27 mouse cellular contexts compared by ENCODE assay signal in genomic region chr3:98149881-98150280, GRCm38 (mm10). TPM values are rescaled to one million over a fixed set of nuclear protein-coding genes. Genes with fewer than 3 reads are reported as not detected.
A peak's percentile ranks its signal among the peaks of the same experiment; 100 is the strongest.
DNase-seq lines count a peak whose midpoint lies in the region; ATAC-seq and TF ChIP-seq lines count a peak whose summit lies in the region.
"Had no signal": no experiment of that assay in that cellular context is flagged by ENCODE, and none has a peak within 500 bp of the region (broad histone marks: within the 10 kb centered on the region; RNA-seq: fewer than 3 reads in every experiment).

No protein-coding gene starts in this region.

- ATAC-seq in midbrain, embryonic 11.5 days (ENCODE audit: low FRiP score): no peak
- no peak for ATAC-seq in forebrain, embryonic 11.5 days (replicated peaks; ENCODE audit: low FRiP score)
- ATAC-seq: activated CD4-positive, CD25-positive, alpha-beta regulatory T cell, adult 4 months; CD4-positive, CD25-positive, alpha-beta regulatory T cell, adult 4 months; forebrain, embryonic 13.5 days; forebrain, embryonic 15.5 days; forebrain, postnatal 0 days; Patski had no signal

- no peaks in the 10 kb centered on the region for H3K9me3 ChIP-seq in midbrain, embryonic 11.5 days (ENCODE audit: control insufficient read depth, low read length)
- no peaks in the 10 kb centered on the region for H3K9me3 ChIP-seq in midbrain, embryonic 10.5 days (replicated peaks)
- no peaks in the 10 kb centered on the region for H3K9me3 ChIP-seq in forebrain, embryonic 11.5 days (ENCODE audit: control insufficient read depth, low read length)
- H3K9me3 ChIP-seq: embryonic facial prominence, embryonic 10.5 days; embryonic facial prominence, embryonic 12.5 days; forebrain, embryonic 13.5 days; forebrain, embryonic 15.5 days had no signal

- no peak for TF ChIP-seq POLR2A in heart, adult 2 months (IDR thresholded peaks at IDR 0.05; ENCODE audit: insufficient read depth, low read depth, low read length)

- H3K27ac ChIP-seq in heart, adult 2 months: no peak overlapping the region
- no peak overlapping the region for H3K27ac ChIP-seq in midbrain, embryonic 11.5 days (ENCODE audit: low read depth, low read length)
- no peak overlapping the region for H3K27ac ChIP-seq in midbrain, embryonic 10.5 days (replicated peaks)
- H3K27ac ChIP-seq in forebrain, embryonic 11.5 days (ENCODE audit: low read depth, low read length): no peak overlapping the region
- H3K27ac ChIP-seq: embryonic facial prominence, embryonic 10.5 days; embryonic facial prominence, embryonic 12.5 days; forebrain, embryonic 13.5 days; forebrain, embryonic 15.5 days had no signal

- H3K27me3 ChIP-seq in heart, adult 2 months (ENCODE audit: control insufficient read depth, insufficient read depth, low read length): no peaks in the 10 kb centered on the region
- no peaks in the 10 kb centered on the region for H3K27me3 ChIP-seq in midbrain, embryonic 11.5 days (ENCODE audit: control insufficient read depth, insufficient read depth, low read length)
- H3K27me3 ChIP-seq in midbrain, embryonic 10.5 days (ENCODE audit: low read depth, poor library complexity, severe bottlenecking): no peaks in the 10 kb centered on the region
- no peaks in the 10 kb centered on the region for H3K27me3 ChIP-seq in forebrain, embryonic 11.5 days (ENCODE audit: control insufficient read depth, insufficient read depth, low read length)
- H3K27me3 ChIP-seq: CH12.LX; embryonic facial prominence, embryonic 12.5 days; forebrain, embryonic 13.5 days; forebrain, embryonic 15.5 days; Patski had no signal

- no peaks in the 10 kb centered on the region for H3K36me3 ChIP-seq in heart, adult 2 months (ENCODE audit: control insufficient read depth, insufficient read depth, low read length)
- H3K36me3 ChIP-seq in midbrain, embryonic 11.5 days (ENCODE audit: control insufficient read depth, insufficient read depth, low read length): peaks cover 14% of the 10 kb centered on the region
- peaks cover 59% of the 10 kb centered on the region for H3K36me3 ChIP-seq in midbrain, embryonic 10.5 days
- peaks cover 6% of the 10 kb centered on the region for H3K36me3 ChIP-seq in forebrain, embryonic 11.5 days (ENCODE audit: control insufficient read depth, insufficient read depth, low read length)
- H3K36me3 ChIP-seq: G1E had no signal

- H3K4me3 ChIP-seq in heart, adult 2 months: no peak overlapping the region
- H3K4me3 ChIP-seq in midbrain, embryonic 11.5 days (ENCODE audit: low read depth, low read length): no peak overlapping the region
- no peak overlapping the region for H3K4me3 ChIP-seq in midbrain, embryonic 10.5 days
- no peak overlapping the region for H3K4me3 ChIP-seq in forebrain, embryonic 11.5 days (ENCODE audit: low read depth, low read length)
- H3K4me3 ChIP-seq: embryonic facial prominence, embryonic 10.5 days; embryonic facial prominence, embryonic 12.5 days; forebrain, embryonic 13.5 days; forebrain, embryonic 15.5 days had no signal

- TF ChIP-seq EP300 in heart, adult 2 months (IDR thresholded peaks at IDR 0.05; ENCODE audit: insufficient read depth, low read depth, low read length): no peak

- peak; percentile 66 for DNase-seq in heart, adult 11 months
- no peak for DNase-seq in heart, adult 2 months
- DNase-seq in midbrain, embryonic 11.5 days (ENCODE audit: low spot score, missing footprints): peak; percentile 51
- DNase-seq in midbrain, embryonic 10.5 days (ENCODE audit: low spot score): no peak
- no peak for DNase-seq in forebrain, embryonic 11.5 days (ENCODE audit: low spot score)
- DNase-seq: adrenal gland, adult 8-10 months; adrenal gland, postnatal 14 days; adrenal gland, postnatal 36 days; B cell, adult 2 months; cerebellum, adult 11-12 months; cerebellum, adult 2 months; cerebellum, adult 9-10 months; cerebellum, postnatal 10 days; cerebellum, postnatal 25 days; forebrain, postnatal 0 days had no signal

- no peak overlapping the region for H3K9ac ChIP-seq in heart, adult 2 months (ENCODE audit: low read depth, low read length)
- H3K9ac ChIP-seq in midbrain, embryonic 11.5 days (ENCODE audit: low read length): no peak overlapping the region
- no peak overlapping the region for H3K9ac ChIP-seq in forebrain, embryonic 11.5 days (ENCODE audit: low read length)
- H3K9ac ChIP-seq: embryonic facial prominence, embryonic 12.5 days; forebrain, embryonic 13.5 days; forebrain, embryonic 15.5 days; forebrain, postnatal 0 days had no signal

- TF ChIP-seq CTCF in heart, adult 2 months (IDR thresholded peaks at IDR 0.05): no peak

- H3K4me2 ChIP-seq in midbrain, embryonic 11.5 days: no peak overlapping the region
- no peak overlapping the region for H3K4me2 ChIP-seq in forebrain, embryonic 11.5 days (ENCODE audit: low read depth, low read length, severe bottlenecking)
- H3K4me2 ChIP-seq: embryonic facial prominence, embryonic 12.5 days; forebrain, embryonic 13.5 days; forebrain, embryonic 15.5 days had no signal

- WGBS in heart, adult 2 months: 91% methylated on average over 11 of the region's 11 CpGs
- 95% methylated on average over 11 of the region's 11 CpGs for WGBS in midbrain, embryonic 11.5 days
- 95% methylated on average over 11 of the region's 11 CpGs for WGBS in midbrain, embryonic 10.5 days
- 95% methylated on average over 11 of the region's 11 CpGs for WGBS in forebrain, embryonic 11.5 days

- H3K79me2 ChIP-seq in heart, adult 2 months (replicated peaks; ENCODE audit: control insufficient read depth, insufficient read depth, low read length): no peaks in the 10 kb centered on the region

- no peaks in the 10 kb centered on the region for H3K4me1 ChIP-seq in heart, adult 2 months (ENCODE audit: control insufficient read depth, insufficient read depth, low read length)
- no peaks in the 10 kb centered on the region for H3K4me1 ChIP-seq in midbrain, embryonic 11.5 days (ENCODE audit: control insufficient read depth, insufficient read depth, low read length)
- H3K4me1 ChIP-seq in midbrain, embryonic 10.5 days: no peaks in the 10 kb centered on the region
- no peaks in the 10 kb centered on the region for H3K4me1 ChIP-seq in forebrain, embryonic 11.5 days (replicated peaks; ENCODE audit: control insufficient read depth, insufficient read depth, low read length)
- H3K4me1 ChIP-seq: embryonic facial prominence, embryonic 10.5 days; embryonic facial prominence, embryonic 12.5 days; forebrain, embryonic 13.5 days; forebrain, embryonic 15.5 days had no signal

- intact Hi-C loops in heart, adult 2 months (cut with DNase I): no loop called here

RNA-seq across cellular contexts. Expression of gene Adam30, which starts 10.5 kb away (rescaled TPM):
- total RNA-seq in heart, adult 2 months (2021): not detected
- polyA plus RNA-seq in heart, adult 2 months (2012; rRNA removed): 0.04 TPM in 1 of 2 replicates, not detected in the other
- polyA plus RNA-seq in midbrain, embryonic 11.5 days (2014; fragmentation: Nextera tagmentation; extraction: Ambion mirVana): not detected in 2 replicates
- polyA plus RNA-seq in midbrain, embryonic 10.5 days (2016; fragmentation: Nextera tagmentation; extraction: Ambion mirVana): not detected in 2 replicates
- polyA plus RNA-seq in forebrain, embryonic 11.5 days (2014; fragmentation: Nextera tagmentation; extraction: Ambion mirVana): not detected in 2 replicates
- total RNA-seq: adrenal gland, adult 18-20 months; adrenal gland, adult 8-10 months; adrenal gland, postnatal 14 days; adrenal gland, postnatal 36 days; CH12.LX; forebrain, postnatal 0 days had no signal
- polyA plus RNA-seq: activated CD4-positive, CD25-positive, alpha-beta regulatory T cell, adult 4 months; CD4-positive, CD25-positive, alpha-beta regulatory T cell, adult 4 months; cerebellum, adult 2 months; cortical plate, adult 2 months; embryonic facial prominence, embryonic 10.5 days; embryonic facial prominence, embryonic 12.5 days; embryonic facial prominence, embryonic 14.5 days; forebrain, embryonic 13.5 days; forebrain, embryonic 15.5 days; forebrain, postnatal 0 days; G1E had no signal

Comparison
In these comparisons a context has a peak if more than half of its experiments do, and no peak if none do; other contexts are left out.
1. DNase-seq: peak in heart, adult 11 months (single experiment) and midbrain, embryonic 11.5 days (single experiment); none in heart, adult 2 months (0 of 2), midbrain, embryonic 10.5 days (single experiment) and forebrain, embryonic 11.5 days (single experiment).